Mouse (Mus musculus) heart, postnatal 0 days (tissue): ENCODE results near the gene Celf2.

Source experiments
- CTCF ChIP-seq: IDR thresholded peaks from 2 replicates; pipeline ENCODE4 v1.5.1; 2016; ENCODE audit warnings: antibody characterized with exemption, control low read depth, low read depth
- EP300 ChIP-seq: IDR thresholded peaks from 2 replicates; pipeline ENCODE4 v1.6.1; 2016; ENCODE audit warnings: antibody characterized with exemption, low read depth

GRCm38 (mm10) chr2:7233411-7233810, 276.0 kb downstream of the Celf2 start:
- no peak for TF ChIP-seq CTCF
- TF ChIP-seq EP300: no peak
